Mouse (Mus musculus) gastrocnemius, adult 2 months (tissue): ENCODE data around the gene Riok1. TPM values are rescaled to one million over a fixed set of nuclear protein-coding genes. Genes with fewer than 3 reads are reported as not detected.

Source experiments
- DNase-seq: peaks from one replicate; pipeline ENCODE4 v3.0.0; 2022
- H3K27ac ChIP-seq: fragments of 200-600 bp; 2 replicates; pipeline ENCODE4 v1.8.1; 2022; ENCODE audit warnings: mild to moderate bottlenecking
- H3K4me3 ChIP-seq: fragments of 200-600 bp; 2 replicates; pipeline ENCODE4 v1.8.1; 2022; ENCODE audit warnings: mild to moderate bottlenecking, moderate library complexity
- CTCF ChIP-seq: fragments of 200-600 bp; IDR thresholded peaks from 2 replicates; pipeline ENCODE4 v1.8.1; 2022; ENCODE audit warnings: antibody characterized with exemption, mild to moderate bottlenecking, moderate library complexity
- intact Hi-C: fragments of 180-260 bp; cut with DNase I; formaldehyde crosslinking; loops from one replicate; pipeline ENCODE4 v1.15.1; 2025
- microRNA-seq: library from miRNA; unstranded; fragments of <30 nt; microRNA quantifications from one replicate; pipeline ENCODE4 v1.2.0, GENCODE M21; 2021
- total RNA-seq, 2 experiments: library from RNA; stranded (reverse); gene quantifications; 2 replicates each; pipeline ENCODE4 v1.2.3; 2021

The Riok1 gene
- total RNA-seq, 2 experiments from 2014 or later = 8.2 to 8.7 TPM

DNA sequence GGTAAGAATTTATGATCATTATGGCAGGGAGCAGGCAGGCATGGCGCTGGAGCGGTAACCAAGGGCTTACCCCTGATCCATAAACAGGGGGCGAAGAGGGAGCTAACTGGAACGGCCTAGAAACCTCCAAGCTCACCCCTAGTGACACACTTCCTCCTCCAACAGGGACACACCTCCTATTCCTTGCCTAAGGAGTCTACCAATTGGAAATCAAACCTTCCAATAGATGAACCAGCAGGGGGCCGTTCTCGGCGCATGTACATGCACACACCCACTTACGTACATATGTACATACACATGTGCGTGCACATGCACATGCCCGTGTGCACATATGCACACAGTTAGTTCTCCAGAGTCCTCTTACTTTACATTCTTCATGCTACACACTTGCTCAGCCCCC, 67.7 kb downstream of the Riok1 start:
- TF ChIP-seq CTCF = no peak
- intact Hi-C loops = no loop called here
- Histone ChIP-seq H3K4me3 (no peak overlapping the region), H3K27ac (no peak overlapping the region)
- DNase-seq = no peak

DNA sequence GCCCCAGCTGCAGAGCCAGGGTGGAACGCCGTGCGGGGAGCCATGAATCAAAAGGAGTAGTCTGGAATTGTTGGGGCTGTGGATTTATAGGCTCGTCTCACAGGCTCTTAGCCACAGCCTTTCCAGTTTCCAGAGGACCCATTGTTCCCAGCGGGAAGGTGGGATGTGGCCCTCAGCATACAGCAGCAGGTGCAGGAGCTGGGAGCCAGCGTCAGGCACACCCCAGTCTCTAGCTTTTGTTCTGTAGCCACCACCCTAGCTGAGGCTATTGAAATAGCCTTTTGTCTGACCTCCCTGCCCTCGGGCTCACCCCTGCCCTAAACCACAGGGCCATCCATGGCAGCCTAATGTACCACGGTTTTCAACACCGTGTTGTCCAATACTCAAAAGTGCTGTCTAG, 72.3 kb downstream of the Riok1 start:
- TF ChIP-seq CTCF = no peak
- no peak for DNase-seq
- no peak overlapping the region for H3K27ac ChIP-seq
- H3K4me3 ChIP-seq = no peak overlapping the region
- intact Hi-C loops = no loop called here

Small RNA genes lying within 50 kb of the gene (microRNA-seq; reads per million reads assigned to microRNA genes)
- not detected for gene Gm27387

Other genes with a start within 250 kb of the Riok1 start
- gene Ssr1, start 42.8 kb upstream of the Riok1 start, total RNA-seq = 10 to 100 TPM; 66.3 to 72.4 TPM
- gene Cage1, start 74 bp downstream of the Riok1 start, total RNA-seq = 1 to 10 TPM in 1 of 2 experiments, under 1 TPM in 1; 0.74 to 1.5 TPM
- under 1 TPM in 1 of 2 experiments, not detected in 1; 0.03 TPM for gene Dsp, start 114.3 kb downstream of the Riok1 start, total RNA-seq
- gene Snrnp48, start 167.9 kb downstream of the Riok1 start, total RNA-seq = 10 to 100 TPM in 1 of 2 experiments, 1 to 10 TPM in 1; 9.9 to 10.3 TPM